Mouse (Mus musculus): ENCODE results near the gene Kif17. TPM values are rescaled to one million over a fixed set of nuclear protein-coding genes. Genes with fewer than 3 reads are reported as not detected.

Gene Kif17
- total and polyA plus RNA-seq, 3 experiments = 0.54 to 2.5 TPM; not detected in 1

DNA sequence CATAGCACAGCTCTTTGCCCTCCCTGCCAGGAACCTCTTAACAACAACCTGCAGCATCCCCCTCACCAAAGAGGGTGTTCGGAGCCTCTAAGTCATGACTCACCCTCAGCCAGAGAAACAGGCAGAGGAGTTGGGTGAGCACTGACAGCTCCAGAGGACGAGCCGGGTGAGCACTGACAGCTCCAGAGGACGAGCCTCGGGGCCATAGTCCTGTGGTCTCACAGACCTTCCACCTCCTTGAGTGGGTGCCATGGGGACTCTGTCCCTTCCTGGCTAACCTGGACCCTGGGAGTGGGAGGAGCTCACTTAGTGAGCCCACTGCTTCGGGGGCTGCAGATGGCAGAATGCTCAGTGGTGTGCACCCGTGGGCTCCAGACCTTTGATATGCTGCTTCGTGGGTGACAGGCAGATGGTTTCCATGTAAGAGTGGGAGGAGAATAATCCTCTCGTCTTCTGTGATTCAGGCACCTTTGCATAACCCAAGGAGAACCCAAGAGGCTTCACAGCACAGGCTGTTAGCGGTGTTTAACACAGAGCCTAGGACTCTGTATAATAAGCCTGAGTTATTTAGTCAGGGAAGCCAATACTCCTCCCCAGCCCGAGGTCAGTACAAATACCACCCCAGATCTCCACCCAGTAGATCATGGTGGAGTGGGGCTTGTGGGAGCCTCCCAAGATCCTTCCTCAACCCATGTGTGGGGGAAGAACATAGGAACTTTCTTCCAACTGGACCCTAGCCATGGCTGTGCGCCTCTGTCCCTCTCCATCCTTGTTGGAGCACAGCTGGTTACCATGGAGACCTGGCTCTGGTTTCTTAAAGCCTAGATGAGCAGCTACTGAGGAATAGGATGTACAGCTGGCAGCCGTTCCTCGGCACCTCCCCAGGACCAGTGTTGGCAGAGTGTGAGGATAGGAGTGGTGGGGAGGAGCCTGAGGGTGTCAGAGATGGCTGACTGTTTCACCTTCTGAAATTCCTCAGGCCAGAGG is 22.1 kb downstream of the Kif17 start:
- no peaks in the 10 kb centered on the region for H3K79me2 ChIP-seq (ENCODE audit: control insufficient read depth, insufficient read depth, low read length, poor library complexity)
- no peak overlapping the region for H3K27ac ChIP-seq (ENCODE audit: control insufficient read depth, low read depth, low read length)
- H3K4me1 ChIP-seq (ENCODE audit: control insufficient read depth in 1 of 2, insufficient read depth in 2 of 2, low read length in 2 of 2) = no peaks in the 10 kb centered on the region

DNA sequence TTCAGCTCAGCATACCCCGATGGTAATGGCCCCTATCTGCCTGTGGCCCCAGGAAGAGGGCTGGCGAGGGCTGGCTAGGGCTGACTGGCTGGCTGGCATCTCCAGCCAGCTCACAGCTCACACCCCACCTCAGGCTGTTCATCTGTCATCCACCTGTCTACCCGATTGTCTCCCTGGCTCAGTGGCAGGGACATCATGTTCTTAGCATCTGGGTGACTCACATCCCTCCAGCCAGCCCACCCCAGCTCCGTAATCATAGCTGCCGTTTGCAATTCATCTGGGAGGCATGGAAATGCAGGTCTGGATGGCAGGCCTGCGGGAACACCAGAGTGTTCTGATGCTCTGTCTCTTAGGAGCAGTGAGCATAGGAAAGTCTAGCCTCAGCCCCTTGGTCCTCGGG is 28.1 kb downstream of the Kif17 start:
- Histone ChIP-seq H3K79me2 (ENCODE audit: control insufficient read depth, insufficient read depth, low read length, poor library complexity) (no peaks in the 10 kb centered on the region), H3K27ac (ENCODE audit: control insufficient read depth, low read depth, low read length) (no peak overlapping the region), H3K27me3 (ENCODE audit: control insufficient read depth in 1 of 2, insufficient read depth in 2 of 2, low read length in 2 of 2) (no peaks in the 10 kb centered on the region; a peak in 1 of 4 replicates), H3K4me3 (ENCODE audit: control insufficient read depth in 1 of 2, insufficient read depth in 1 of 2, low read depth in 2 of 2, low read length in 2 of 2) (no peak overlapping the region), H3K9me3 (replicated peaks; ENCODE audit: insufficient read depth, low read length) (no peaks in the 10 kb centered on the region), H3K4me1 (ENCODE audit: control insufficient read depth in 1 of 2, insufficient read depth in 2 of 2, low read length in 2 of 2) (no peaks in the 10 kb centered on the region), H3K36me3 (ENCODE audit: control insufficient read depth in 1 of 2, insufficient read depth in 2 of 2, low read length in 2 of 2) (no peaks in the 10 kb centered on the region), H3K9ac (ENCODE audit: control insufficient read depth, low read depth, low read length, poor library complexity, severe bottlenecking) (no peak overlapping the region)
- no peak for TF ChIP-seq HCFC1 (IDR thresholded peaks at IDR 0.05; ENCODE audit: low read depth, low read length)
- no peak for TF ChIP-seq BHLHE40 (IDR thresholded peaks at IDR 0.05; ENCODE audit: borderline replicate concordance, low read depth, low read length)
- TF ChIP-seq NRF1 (IDR thresholded peaks at IDR 0.05; ENCODE audit: insufficient read depth, low read depth, low read length, poor library complexity, severe bottlenecking) = no peak
- no peak for TF ChIP-seq UBTF (IDR thresholded peaks at IDR 0.05; ENCODE audit: borderline replicate concordance, insufficient read depth, low read depth, low read length)
- no peak for TF ChIP-seq USF1 (IDR thresholded peaks at IDR 0.05; ENCODE audit: low read depth, low read length)
- TF ChIP-seq SMC3 (IDR thresholded peaks at IDR 0.05; ENCODE audit: low read depth, low read length) = no peak
- no peak for TF ChIP-seq GATA1 (IDR thresholded peaks at IDR 0.05; ENCODE audit: low read depth, low read length)
- no peak for TF ChIP-seq ELF1 (IDR thresholded peaks at IDR 0.05; ENCODE audit: low read depth, low read length)
- TF ChIP-seq MEF2A (IDR thresholded peaks at IDR 0.05; ENCODE audit: extremely low read depth, insufficient replicate concordance, low read depth, low read length, poor library complexity, severe bottlenecking) = no peak
- TF ChIP-seq ZC3H11A (IDR thresholded peaks at IDR 0.05; ENCODE audit: low read depth, low read length) = no peak
- no peak for TF ChIP-seq MAZ (IDR thresholded peaks at IDR 0.05; ENCODE audit: low read depth, low read length)
- no peak for TF ChIP-seq MYC (IDR thresholded peaks at IDR 0.05; ENCODE audit: low read depth, low read length)
- TF ChIP-seq POLR2A (IDR thresholded peaks at IDR 0.05; ENCODE audit: control insufficient read depth in 1 of 2, insufficient read depth in 1 of 2, low read depth in 1 of 2, low read length in 2 of 2, poor library complexity in 1 of 2) = no peak
- no peak for TF ChIP-seq KAT2A (conservative IDR thresholded peaks at IDR 0.05; ENCODE audit: low read depth, low read length)
- no peak for TF ChIP-seq NELFE (IDR thresholded peaks at IDR 0.05; ENCODE audit: low read depth, low read length)
- no peak for TF ChIP-seq TBP (IDR thresholded peaks at IDR 0.05; ENCODE audit: low read depth, low read length)
- no peak for DNase-seq (ENCODE audit: low read depth, low spot score)

More for the DNA sequence above, 22.1 kb downstream of the Kif17 start:
- no peak for DNase-seq (ENCODE audit: low read depth, low spot score)
- no peaks in the 10 kb centered on the region for H3K36me3 ChIP-seq (ENCODE audit: control insufficient read depth in 1 of 2, insufficient read depth in 2 of 2, low read length in 2 of 2)
- no peak for TF ChIP-seq ELF1 (IDR thresholded peaks at IDR 0.05; ENCODE audit: low read depth, low read length)
- TF ChIP-seq GABPA (IDR thresholded peaks at IDR 0.05; ENCODE audit: low read depth, low read length) = no peak
- no peak for TF ChIP-seq POLR2AphosphoS5 (IDR thresholded peaks at IDR 0.05; ENCODE audit: borderline replicate concordance, low read depth, low read length)
- no peak for TF ChIP-seq MAFK (IDR thresholded peaks at IDR 0.05; ENCODE audit: borderline replicate concordance, low read depth, low read length)
- TF ChIP-seq USF2 (IDR thresholded peaks at IDR 0.05; ENCODE audit: borderline replicate concordance in 1 of 2, insufficient read depth in 1 of 2, low read depth in 1 of 2, low read length in 2 of 2) = no peak
- TF ChIP-seq CHD1 (IDR thresholded peaks at IDR 0.05; ENCODE audit: low read depth, low read length) = no peak
- TF ChIP-seq HCFC1 (IDR thresholded peaks at IDR 0.05; ENCODE audit: low read depth, low read length) = no peak
- TF ChIP-seq ETS1 (IDR thresholded peaks at IDR 0.05; ENCODE audit: low read depth, low read length) = no peak
- TF ChIP-seq USF1 (IDR thresholded peaks at IDR 0.05; ENCODE audit: low read depth, low read length) = no peak
- no peak for TF ChIP-seq BHLHE40 (IDR thresholded peaks at IDR 0.05; ENCODE audit: borderline replicate concordance, low read depth, low read length)
- TF ChIP-seq NELFE (IDR thresholded peaks at IDR 0.05; ENCODE audit: low read depth, low read length) = no peak
- no peak for TF ChIP-seq POLR2A (IDR thresholded peaks at IDR 0.05; ENCODE audit: control insufficient read depth in 1 of 2, insufficient read depth in 1 of 2, low read depth in 1 of 2, low read length in 2 of 2, poor library complexity in 1 of 2)
- no peak for TF ChIP-seq SIN3A (IDR thresholded peaks at IDR 0.05; ENCODE audit: low read length)
- no peak for TF ChIP-seq GATA1 (IDR thresholded peaks at IDR 0.05; ENCODE audit: low read depth, low read length)
- no peak for TF ChIP-seq UBTF (IDR thresholded peaks at IDR 0.05; ENCODE audit: borderline replicate concordance, insufficient read depth, low read depth, low read length)
- no peaks in the 10 kb centered on the region; a peak in 2 of 4 replicates for H3K27me3 ChIP-seq (ENCODE audit: control insufficient read depth in 1 of 2, insufficient read depth in 2 of 2, low read length in 2 of 2)
- H3K9ac ChIP-seq (ENCODE audit: control insufficient read depth, low read depth, low read length, poor library complexity, severe bottlenecking) = no peak overlapping the region
- no peaks in the 10 kb centered on the region for H3K9me3 ChIP-seq (replicated peaks; ENCODE audit: insufficient read depth, low read length)
- no peak overlapping the region for H3K4me3 ChIP-seq (ENCODE audit: control insufficient read depth in 1 of 2, insufficient read depth in 1 of 2, low read depth in 2 of 2, low read length in 2 of 2)

Measured in MEL (cell line).